Mouse (Mus musculus): ENCODE results near the gene Mrpl35. TPM values are rescaled to one million over a fixed set of nuclear protein-coding genes. Genes with fewer than 3 reads are reported as not detected.
A peak's percentile ranks its signal among the peaks of the same experiment; 100 is the strongest.
"Not testable (repeated sequence)": the region's sequence is repeated elsewhere in the genome, so short reads cannot be mapped to it uniquely, and the experiment has no call there.

The Mrpl35 gene
- polyA plus RNA-seq (2014; fragmentation: Nextera tagmentation; extraction: Ambion mirVana): 68.4 and 79.1 TPM in 2 replicates

DNA sequence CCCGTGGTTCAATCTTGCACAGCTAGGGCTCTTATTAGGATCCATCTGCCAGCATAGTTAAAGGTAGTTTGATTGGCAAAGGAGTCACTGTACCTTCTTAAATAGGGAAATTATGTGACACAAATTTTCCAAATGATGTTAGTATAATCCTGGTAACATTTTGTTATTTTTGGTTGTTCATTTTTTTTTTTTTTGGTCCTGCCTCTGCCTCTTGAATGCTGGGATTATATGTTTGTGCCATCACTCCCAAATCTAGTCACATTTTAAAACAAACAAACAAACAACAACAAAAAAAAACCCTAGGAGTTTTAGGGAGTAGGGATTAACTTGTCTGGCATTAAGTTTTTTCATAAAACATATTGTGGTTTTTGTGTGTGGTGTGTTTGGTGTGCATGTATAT is at the start of gene Mrpl35:
TSS of gene Mrpl35 (minus strand) at position 101 of the 400 bp plus-strand sequence.
- WGBS: 31% methylated on average over 1 of the region's 1 CpGs
- Histone ChIP-seq H3K9me3 (ENCODE audit: control insufficient read depth, low read length) (no peaks in the 10 kb centered on the region), H3K4me1 (replicated peaks; ENCODE audit: control insufficient read depth, insufficient read depth, low read length) (peaks cover 6% of the 10 kb centered on the region; the same call in 1 of the 2 replicates), H3K27me3 (replicated peaks; ENCODE audit: control insufficient read depth, insufficient read depth, low read length) (no peaks in the 10 kb centered on the region), H3K9ac (ENCODE audit: low read length) (no peak within 1 kb of the TSS), H3K4me3 (ENCODE audit: low read depth, low read length) (no peak within 1 kb of the TSS), H3K4me2 (ENCODE audit: low read length) (no peak within 1 kb of the TSS), H3K27ac (ENCODE audit: low read depth) (no peak within 1 kb of the TSS), H3K36me3 (ENCODE audit: control insufficient read depth, insufficient read depth, low read length) (no peaks in the 10 kb centered on the region)
- DNase-seq (ENCODE audit: low spot score) (no peak), ATAC-seq (replicated peaks; ENCODE audit: low FRiP score, low TSS enrichment, low read depth) (no peak)

DNA sequence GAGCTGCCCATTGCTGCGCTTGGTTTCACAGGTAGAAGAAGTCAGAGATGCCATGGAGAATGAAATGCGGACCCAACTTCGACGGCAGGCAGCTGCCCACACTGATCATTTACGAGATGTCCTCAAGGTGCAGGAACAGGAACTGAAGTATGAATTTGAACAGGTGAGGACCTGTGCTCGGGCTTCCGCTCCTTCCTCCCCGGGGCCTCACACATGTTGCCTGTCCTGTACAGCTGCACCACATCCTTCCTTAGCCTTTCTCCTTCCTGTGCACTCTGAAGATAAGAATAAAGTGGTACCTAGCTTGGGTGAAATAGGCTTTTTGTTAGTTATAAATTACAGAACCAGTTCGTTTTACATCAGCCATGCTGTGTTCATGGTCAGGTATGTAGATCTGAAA is 44.6 kb upstream of the Mrpl35 start:
- 96% methylated on average over 9 of the region's 9 CpGs for WGBS
- Histone ChIP-seq H3K27me3 (replicated peaks; ENCODE audit: control insufficient read depth, insufficient read depth, low read length) (no peaks in the 10 kb centered on the region), H3K4me2 (ENCODE audit: low read length) (no peak overlapping the region), H3K4me3 (ENCODE audit: low read depth, low read length) (no peak overlapping the region), H3K36me3 (ENCODE audit: control insufficient read depth, insufficient read depth, low read length) (peaks cover 88% of the 10 kb centered on the region), H3K27ac (ENCODE audit: low read depth) (no peak overlapping the region), H3K9ac (ENCODE audit: low read length) (no peak overlapping the region), H3K9me3 (ENCODE audit: control insufficient read depth, low read length) (no peaks in the 10 kb centered on the region), H3K4me1 (replicated peaks; ENCODE audit: control insufficient read depth, insufficient read depth, low read length) (no peaks in the 10 kb centered on the region)
- DNase-seq (ENCODE audit: low spot score) (no peak), ATAC-seq (replicated peaks; ENCODE audit: low FRiP score, low TSS enrichment, low read depth) (no peak)

DNA sequence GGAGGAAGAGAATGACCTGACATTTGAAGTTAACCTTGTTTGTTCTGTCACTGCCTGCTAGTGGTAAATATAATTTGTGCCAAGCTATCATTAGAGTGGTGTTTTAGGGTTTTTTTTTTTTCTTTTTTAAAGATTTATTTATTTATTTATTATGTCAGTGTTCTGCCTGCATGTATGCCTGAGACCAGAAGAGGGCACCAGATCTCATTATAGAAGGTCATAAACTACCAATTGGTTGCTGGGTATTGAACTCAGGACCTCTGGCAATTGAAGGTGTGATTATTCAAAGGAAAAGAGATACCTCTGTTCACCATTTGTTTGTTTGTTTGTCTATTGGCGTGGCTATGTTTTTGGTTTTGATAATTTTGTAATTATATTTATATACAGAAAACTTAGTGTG is 42.0 kb upstream of the Mrpl35 start:
- Histone ChIP-seq H3K27me3 (replicated peaks; ENCODE audit: control insufficient read depth, insufficient read depth, low read length) (no peaks in the 10 kb centered on the region), H3K4me3 (ENCODE audit: low read depth, low read length) (no peak overlapping the region), H3K36me3 (ENCODE audit: control insufficient read depth, insufficient read depth, low read length) (peaks cover 85% of the 10 kb centered on the region), H3K4me1 (replicated peaks; ENCODE audit: control insufficient read depth, insufficient read depth, low read length) (no peaks in the 10 kb centered on the region), H3K27ac (ENCODE audit: low read depth) (no peak overlapping the region), H3K4me2 (ENCODE audit: low read length) (no peak overlapping the region), H3K9ac (ENCODE audit: low read length) (no peak overlapping the region), H3K9me3 (ENCODE audit: control insufficient read depth, low read length) (no peaks in the 10 kb centered on the region; the same call in 1 of the 2 replicates)
- ATAC-seq (replicated peaks; ENCODE audit: low FRiP score, low TSS enrichment, low read depth): no peak
- WGBS: 88% methylated on average over 1 of the region's 1 CpGs
- DNase-seq (ENCODE audit: low spot score): no peak

DNA sequence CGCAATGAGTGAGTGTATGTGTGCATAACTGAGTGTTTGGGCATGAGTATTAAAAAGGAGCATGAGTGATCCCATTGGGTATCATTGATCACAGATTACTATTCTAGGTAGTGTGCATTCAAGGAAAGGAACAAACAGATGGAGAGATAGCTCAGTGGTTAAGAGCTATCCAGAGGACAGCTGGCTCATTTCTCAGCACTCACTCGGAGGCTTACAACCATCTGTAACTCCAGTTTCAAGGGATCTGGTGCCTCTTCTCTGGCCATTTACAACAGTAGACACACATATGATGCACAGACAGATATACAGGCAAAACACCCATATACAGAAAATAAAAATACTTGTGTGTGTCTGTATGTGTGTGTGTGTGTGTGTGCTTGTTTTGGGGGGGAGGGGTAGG is 41.0 kb upstream of the Mrpl35 start:
- Histone ChIP-seq H3K9ac (ENCODE audit: low read length) (no peak overlapping the region), H3K4me2 (ENCODE audit: low read length) (no peak overlapping the region), H3K4me1 (replicated peaks; ENCODE audit: control insufficient read depth, insufficient read depth, low read length) (no peaks in the 10 kb centered on the region), H3K36me3 (ENCODE audit: control insufficient read depth, insufficient read depth, low read length) (peaks cover 85% of the 10 kb centered on the region), H3K9me3 (ENCODE audit: control insufficient read depth, low read length) (no peaks in the 10 kb centered on the region; the same call in 1 of the 2 replicates), H3K27me3 (replicated peaks; ENCODE audit: control insufficient read depth, insufficient read depth, low read length) (no peaks in the 10 kb centered on the region), H3K4me3 (ENCODE audit: low read depth, low read length) (no peak overlapping the region), H3K27ac (ENCODE audit: low read depth) (no peak overlapping the region)
- no peak for ATAC-seq (replicated peaks; ENCODE audit: low FRiP score, low TSS enrichment, low read depth)
- DNase-seq (ENCODE audit: low spot score): no peak
- 85% methylated on average over 2 of the region's 2 CpGs for WGBS

DNA sequence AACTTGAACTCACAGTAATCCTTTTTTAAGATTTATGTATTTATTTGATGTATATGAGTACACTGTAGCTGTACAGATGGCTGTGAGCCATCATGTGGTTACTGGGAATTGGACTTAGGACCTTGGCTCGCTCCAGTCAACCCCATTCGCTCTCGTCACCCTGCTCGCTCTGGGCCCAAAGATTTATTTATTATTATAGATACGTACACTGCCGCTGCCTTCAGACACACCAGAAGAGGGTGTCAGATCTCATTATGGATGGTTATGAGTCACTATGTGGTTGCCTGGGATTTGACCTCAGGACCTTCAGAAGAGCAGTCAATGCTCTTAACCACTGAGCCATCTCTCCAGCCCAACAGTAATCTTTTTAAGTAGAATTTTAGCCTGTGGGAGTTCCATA is 20.1 kb upstream of the Mrpl35 start:
- not testable (repeated sequence) for ATAC-seq (replicated peaks; ENCODE audit: low FRiP score, low TSS enrichment, low read depth); H3K4me1 ChIP-seq (replicated peaks; ENCODE audit: control insufficient read depth, insufficient read depth, low read length); H3K27me3 ChIP-seq (replicated peaks; ENCODE audit: control insufficient read depth, insufficient read depth, low read length); H3K4me3 ChIP-seq (ENCODE audit: low read depth, low read length); H3K9ac ChIP-seq (ENCODE audit: low read length); H3K27ac ChIP-seq (ENCODE audit: low read depth); H3K4me2 ChIP-seq (ENCODE audit: low read length); DNase-seq (ENCODE audit: low spot score); H3K9me3 ChIP-seq (ENCODE audit: control insufficient read depth, low read length)
- peaks cover 62% of the 10 kb centered on the region for H3K36me3 ChIP-seq (ENCODE audit: control insufficient read depth, insufficient read depth, low read length)
- WGBS: 88% methylated on average over 6 of the region's 6 CpGs

DNA sequence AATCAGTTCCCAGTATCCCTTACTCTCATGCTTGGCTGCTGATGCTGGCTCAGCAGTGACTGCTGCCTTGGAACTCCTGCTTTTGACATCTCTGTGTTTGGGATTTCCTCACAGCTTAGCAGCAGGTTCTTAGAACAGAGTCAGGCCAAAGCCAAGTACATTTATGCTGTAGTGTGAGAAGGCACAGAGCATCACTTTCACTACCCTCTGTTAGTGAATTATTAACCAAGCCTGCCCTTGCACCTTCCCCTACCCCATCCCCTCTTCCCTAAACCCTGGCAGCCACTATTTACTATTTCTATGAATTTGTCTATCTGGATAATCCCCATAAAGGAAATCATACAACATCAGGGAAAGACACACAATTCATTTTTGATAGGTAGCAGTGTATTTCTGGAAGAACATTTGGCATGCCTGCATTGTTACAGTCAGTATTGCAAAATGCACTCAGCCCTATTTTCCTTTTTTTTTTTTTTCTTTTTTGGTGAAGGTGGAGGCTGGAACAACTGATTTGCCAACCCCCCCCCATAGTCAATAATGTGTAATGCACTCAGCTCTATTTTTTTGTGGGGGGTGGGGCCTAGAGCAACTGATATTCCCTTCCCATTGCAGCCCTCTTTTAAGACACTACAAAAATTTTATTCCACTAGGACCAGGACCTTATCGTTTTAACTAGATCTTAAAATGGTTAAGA is 14.0 kb upstream of the Mrpl35 start:
- no peak overlapping the region for H3K27ac ChIP-seq (ENCODE audit: low read depth)
- DNase-seq (ENCODE audit: low spot score) (no peak), ATAC-seq (replicated peaks; ENCODE audit: low FRiP score, low TSS enrichment, low read depth) (no peak)
- H3K9me3 ChIP-seq (ENCODE audit: control insufficient read depth, low read length): no peaks in the 10 kb centered on the region
- peaks cover 15% of the 10 kb centered on the region for H3K36me3 ChIP-seq (ENCODE audit: control insufficient read depth, insufficient read depth, low read length)
- WGBS: 100% methylated on average over 1 of the region's 1 CpGs
- no peak overlapping the region for H3K4me2 ChIP-seq (ENCODE audit: low read length)
- H3K4me3 ChIP-seq (ENCODE audit: low read depth, low read length): no peak overlapping the region
- H3K4me1 ChIP-seq (replicated peaks; ENCODE audit: control insufficient read depth, insufficient read depth, low read length): no peaks in the 10 kb centered on the region
- no peaks in the 10 kb centered on the region for H3K27me3 ChIP-seq (replicated peaks; ENCODE audit: control insufficient read depth, insufficient read depth, low read length)
- no peak overlapping the region for H3K9ac ChIP-seq (ENCODE audit: low read length)

DNA sequence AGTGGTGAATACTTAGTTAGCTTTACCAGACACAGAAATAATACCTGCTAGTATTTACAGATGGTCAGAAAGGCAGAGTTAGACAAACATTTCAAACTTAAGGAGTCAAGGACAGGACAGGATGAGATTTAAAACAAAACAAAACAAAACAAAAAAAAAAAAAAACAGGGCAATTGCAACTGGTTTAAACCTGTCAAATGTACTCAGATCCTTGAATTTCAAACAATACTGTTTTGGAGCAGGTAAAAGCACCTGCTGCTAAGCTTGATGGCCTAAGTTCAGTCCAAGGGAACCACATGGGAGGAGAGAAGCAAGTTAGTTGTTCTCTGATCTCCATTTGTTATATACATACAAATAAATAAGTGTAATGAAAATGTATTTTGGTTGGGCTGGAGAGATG is 13.0 kb upstream of the Mrpl35 start:
- H3K27me3 ChIP-seq (replicated peaks; ENCODE audit: control insufficient read depth, insufficient read depth, low read length): no peaks in the 10 kb centered on the region
- DNase-seq (ENCODE audit: low spot score): no peak
- H3K27ac ChIP-seq (ENCODE audit: low read depth): no peak overlapping the region
- no peak overlapping the region for H3K4me3 ChIP-seq (ENCODE audit: low read depth, low read length)
- no peak overlapping the region for H3K4me2 ChIP-seq (ENCODE audit: low read length)
- peaks cover 6% of the 10 kb centered on the region; the same call in 1 of the 2 replicates for H3K36me3 ChIP-seq (ENCODE audit: control insufficient read depth, insufficient read depth, low read length)
- no peak for ATAC-seq (replicated peaks; ENCODE audit: low FRiP score, low TSS enrichment, low read depth)
- H3K4me1 ChIP-seq (replicated peaks; ENCODE audit: control insufficient read depth, insufficient read depth, low read length): no peaks in the 10 kb centered on the region
- H3K9ac ChIP-seq (ENCODE audit: low read length): no peak overlapping the region
- no peaks in the 10 kb centered on the region for H3K9me3 ChIP-seq (ENCODE audit: control insufficient read depth, low read length)

DNA sequence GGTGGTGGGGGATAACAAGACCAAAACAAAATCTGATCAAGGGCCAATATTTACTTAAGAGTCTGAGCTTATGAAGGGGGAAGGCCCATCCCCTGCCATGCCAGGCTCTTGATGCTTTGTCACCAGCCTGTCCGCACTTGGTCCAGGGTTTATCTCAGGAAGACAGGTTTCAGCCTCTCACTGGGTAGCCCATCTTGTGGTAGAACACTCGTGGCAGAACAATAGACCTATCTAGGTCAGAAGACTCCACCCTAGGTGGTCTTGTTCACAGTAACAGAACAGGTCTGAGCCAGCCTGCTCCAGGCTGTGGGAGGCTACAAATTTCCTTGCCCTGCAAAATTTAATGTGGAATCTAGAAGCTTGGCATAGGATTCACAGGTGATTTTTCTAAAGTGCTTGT is 10.0 kb upstream of the Mrpl35 start:
- Histone ChIP-seq H3K27ac (ENCODE audit: low read depth) (no peak overlapping the region), H3K36me3 (ENCODE audit: control insufficient read depth, insufficient read depth, low read length) (0 out of 2 replicates have a peak, but pooled peaks cover 4% of the 10 kb centered on the region), H3K4me3 (ENCODE audit: low read depth, low read length) (no peak overlapping the region), H3K27me3 (replicated peaks; ENCODE audit: control insufficient read depth, insufficient read depth, low read length) (no peaks in the 10 kb centered on the region), H3K9me3 (ENCODE audit: control insufficient read depth, low read length) (no peaks in the 10 kb centered on the region), H3K9ac (ENCODE audit: low read length) (no peak overlapping the region), H3K4me2 (ENCODE audit: low read length) (no peak overlapping the region), H3K4me1 (replicated peaks; ENCODE audit: control insufficient read depth, insufficient read depth, low read length) (peaks cover 7% of the 10 kb centered on the region; the same call in 1 of the 2 replicates)
- DNase-seq (ENCODE audit: low spot score) (no peak), ATAC-seq (replicated peaks; ENCODE audit: low FRiP score, low TSS enrichment, low read depth) (no peak)
- WGBS: 75% methylated on average over 2 of the region's 2 CpGs

DNA sequence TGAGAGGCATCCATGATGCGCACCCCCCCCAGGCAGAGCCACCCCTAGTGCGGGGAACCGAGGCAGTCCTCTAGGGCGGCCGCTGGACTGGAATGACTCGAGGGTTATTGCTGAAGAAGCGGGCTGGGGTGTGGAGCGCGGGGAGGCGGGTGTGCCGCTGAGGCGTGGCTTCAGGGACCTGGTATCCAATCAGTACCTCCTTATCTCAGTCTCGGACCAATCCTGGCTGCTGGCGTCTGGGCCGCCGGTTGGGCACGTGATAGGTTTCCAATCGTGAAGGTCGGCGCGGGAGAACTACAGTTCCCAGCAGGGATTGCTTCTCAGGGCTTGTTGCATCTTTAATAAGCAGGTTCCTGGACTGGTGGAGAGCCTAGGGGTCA is 4.8 kb upstream of the Mrpl35 start:
- Histone ChIP-seq H3K4me1 (replicated peaks; ENCODE audit: control insufficient read depth, insufficient read depth, low read length) (peaks cover 7% of the 10 kb centered on the region; the same call in 1 of the 2 replicates), H3K27ac (ENCODE audit: low read depth) (peak overlapping the region; percentile 88), H3K27me3 (replicated peaks; ENCODE audit: control insufficient read depth, insufficient read depth, low read length) (no peaks in the 10 kb centered on the region), H3K9ac (ENCODE audit: low read length) (peak overlapping the region; percentile 88), H3K9me3 (ENCODE audit: control insufficient read depth, low read length) (no peaks in the 10 kb centered on the region), H3K36me3 (ENCODE audit: control insufficient read depth, insufficient read depth, low read length) (0 out of 2 replicates have a peak, but pooled peaks cover 4% of the 10 kb centered on the region), H3K4me3 (ENCODE audit: low read depth, low read length) (peak overlapping the region; percentile 100), H3K4me2 (ENCODE audit: low read length) (peak overlapping the region; percentile 88)
- ATAC-seq (replicated peaks; ENCODE audit: low FRiP score, low TSS enrichment, low read depth) (peak; percentile 99), DNase-seq (ENCODE audit: low spot score) (peak; percentile 91)
- under 1% methylated on average over 21 of the region's 21 CpGs for WGBS

Data from intestine, embryonic 14.5 days (tissue).